Mouse (Mus musculus): Measurements from ENCODE around the gene Thbd.

Gene Thbd

DNA sequence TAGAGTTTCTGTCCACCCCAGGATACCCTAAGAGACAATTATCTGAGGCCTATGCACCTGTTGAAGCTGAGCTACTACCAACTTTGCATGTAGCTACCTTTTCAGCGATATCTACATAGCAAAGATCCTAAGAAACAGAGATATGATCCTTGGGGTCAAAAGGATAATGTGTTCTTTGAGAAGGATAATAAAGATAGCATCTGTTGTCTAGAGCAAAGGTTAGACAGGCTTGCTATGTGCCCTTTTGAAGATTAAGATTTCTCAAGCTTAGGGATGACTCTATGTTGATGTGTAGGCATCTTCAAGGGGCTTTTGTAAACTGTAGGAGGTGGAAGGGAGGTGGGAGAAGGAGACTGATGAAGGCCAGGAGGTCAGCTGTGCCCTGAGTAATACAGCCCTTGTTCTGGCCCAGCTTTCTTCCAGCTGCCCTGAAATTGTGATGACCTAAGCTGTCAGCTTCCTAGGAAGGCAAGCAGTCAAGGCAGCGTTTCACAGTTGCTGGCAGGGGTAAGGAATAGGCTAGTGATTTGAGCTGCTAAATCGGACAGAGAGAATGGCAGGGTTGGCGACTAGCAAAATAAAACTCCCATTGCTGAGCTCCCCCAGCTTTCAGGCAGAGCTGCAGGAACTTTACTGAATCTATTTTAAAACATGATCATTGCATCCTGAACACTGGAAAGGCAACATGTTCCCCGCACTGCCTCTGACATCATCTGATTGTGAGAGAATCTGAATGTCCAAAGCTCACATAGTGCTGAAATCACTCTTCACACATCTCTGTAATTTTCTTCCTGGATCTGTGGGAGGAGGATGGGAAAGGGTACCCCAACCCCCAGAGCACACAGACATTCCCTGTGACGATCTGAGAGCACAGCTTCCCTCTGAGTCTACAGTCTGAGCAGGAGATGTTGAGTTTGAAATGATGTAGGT lies 20.1 kb downstream of the Thbd start:
- DNase-seq (ENCODE audit: extremely low spot score, low spot score): no peak

GRCm38 (mm10) chr2:148386927-148387326 lies 21.1 kb downstream of the Thbd start:
- DNase-seq (ENCODE audit: extremely low spot score, low spot score): no peak

GRCm38 (mm10) chr2:148386476-148386875 lies 21.5 kb downstream of the Thbd start:
- no peak for DNase-seq (ENCODE audit: extremely low spot score, low spot score)

DNA sequence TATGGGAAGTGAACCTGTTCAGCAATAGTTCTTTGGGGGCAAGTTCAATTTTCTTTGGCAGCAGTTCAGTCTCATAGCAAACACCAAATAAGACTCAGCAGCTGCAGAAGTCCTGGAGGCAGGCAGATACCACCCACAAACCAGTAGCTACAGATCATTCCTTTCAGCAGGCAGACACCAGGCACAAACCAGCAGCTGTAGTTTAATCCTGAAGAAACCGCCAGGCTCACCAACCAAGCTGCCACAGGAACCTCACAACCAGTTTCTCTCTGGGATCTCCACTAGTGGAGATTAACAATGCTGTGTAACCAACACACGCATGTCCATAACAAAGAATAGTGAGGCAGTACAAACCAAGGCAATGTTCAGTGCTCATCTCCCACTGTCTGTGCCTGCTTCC lies 26.9 kb downstream of the Thbd start:
- DNase-seq (ENCODE audit: extremely low spot score, low spot score): no peak

DNA sequence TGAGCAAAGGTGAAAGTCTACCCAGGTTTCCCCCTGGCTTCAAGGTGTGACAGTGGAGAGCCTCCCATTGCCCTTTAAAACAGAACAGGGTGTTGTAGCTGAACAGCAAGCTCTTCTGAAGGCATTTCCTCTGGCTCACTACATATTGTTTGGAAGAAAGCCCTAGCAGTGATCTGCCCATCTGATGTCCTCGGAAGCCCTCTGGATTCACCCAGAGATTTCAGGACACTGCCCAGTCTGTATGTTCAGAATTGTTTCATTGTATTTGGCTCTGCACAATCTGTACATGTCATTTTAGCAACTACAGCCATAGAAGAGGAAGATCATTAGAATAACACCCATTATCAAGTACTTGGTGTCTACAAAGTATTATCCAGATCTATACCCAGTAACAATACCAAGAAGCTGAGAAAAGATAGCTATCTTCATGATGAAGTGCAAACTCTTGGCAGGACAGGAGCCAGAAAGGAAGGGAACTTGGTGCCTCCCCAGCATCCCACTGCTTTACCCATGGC lies 28.0 kb downstream of the Thbd start:
- DNase-seq (ENCODE audit: extremely low spot score, low spot score): no peak

GRCm38 (mm10) chr2:148378817-148379342 lies 29.1 kb downstream of the Thbd start:
- no peak for DNase-seq (ENCODE audit: extremely low spot score, low spot score)

DNA sequence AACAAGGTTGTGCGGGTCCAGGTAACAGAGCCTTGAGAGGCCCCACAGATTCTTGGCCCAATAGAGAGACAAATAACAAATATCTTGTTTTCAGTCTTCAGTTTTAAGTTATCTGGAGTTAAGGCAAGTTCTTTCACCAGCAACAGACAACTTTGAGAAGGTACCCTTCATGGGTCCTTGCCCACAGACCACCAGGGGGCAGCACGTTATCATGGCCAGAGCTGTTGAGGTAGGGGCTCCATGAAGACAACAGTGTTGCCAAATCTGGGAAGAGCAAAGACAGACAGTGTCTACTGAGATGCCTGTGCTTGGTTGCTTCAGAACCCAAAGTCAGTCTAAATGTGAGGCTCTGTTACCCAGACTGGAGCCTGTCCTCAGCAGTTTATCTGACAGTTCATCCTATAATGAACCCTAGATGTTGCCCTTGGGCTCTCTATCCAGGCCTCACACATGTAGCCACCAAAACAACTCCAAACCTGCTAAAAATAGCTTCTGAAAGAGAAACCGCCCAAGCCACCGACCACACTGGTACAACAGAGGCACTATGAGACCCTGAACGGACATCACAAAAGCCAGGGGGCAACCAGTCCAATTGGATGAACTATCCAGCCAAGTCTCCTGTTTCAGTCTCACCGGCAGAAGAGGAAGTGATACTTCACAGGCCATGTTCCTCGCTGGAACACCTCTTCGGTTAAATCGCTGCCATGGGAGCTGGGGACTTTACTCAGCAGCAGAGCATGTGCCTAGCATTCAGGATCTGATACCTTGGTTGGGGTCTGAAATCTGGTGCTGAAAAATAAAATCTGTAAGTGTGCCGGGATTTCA lies 32.5 kb downstream of the Thbd start:
- peak; percentile 56 for DNase-seq (ENCODE audit: extremely low spot score, low spot score)

- DNase-seq (ENCODE audit: extremely low spot score, low spot score): no peak
Measured at GRCm38 (mm10) chr2:148373602-148374071, 34.4 kb downstream of the Thbd start.

- no peak for DNase-seq (ENCODE audit: extremely low spot score, low spot score)
Measured at GRCm38 (mm10) chr2:148371743-148372630, 36.0 kb downstream of the Thbd start.

- DNase-seq (ENCODE audit: extremely low spot score, low spot score): no peak
Measured at GRCm38 (mm10) chr2:148365227-148365626, 42.8 kb downstream of the Thbd start.

GRCm38 (mm10) chr2:148364536-148364935 lies 43.5 kb downstream of the Thbd start:
- no peak for DNase-seq (ENCODE audit: extremely low spot score, low spot score)

- DNase-seq (ENCODE audit: extremely low spot score, low spot score): no peak
Measured at GRCm38 (mm10) chr2:148357145-148357544, 50.8 kb downstream of the Thbd start.
